Mouse (Mus musculus) midbrain, embryonic 10.5 days (tissue): Measurements from ENCODE around the gene Nip7. TPM values are rescaled to one million over a fixed set of nuclear protein-coding genes. Genes with fewer than 3 reads are reported as not detected.
"Not testable (repeated sequence)": the region's sequence is repeated elsewhere in the genome, so short reads cannot be mapped to it uniquely, and the experiment has no call there.

Experiments
- DNase-seq: peaks from one replicate; pipeline ENCODE4 v3.0.0-alpha.2; 2017; ENCODE audit warnings: low spot score
- H3K27ac ChIP-seq: fragments of 300-500 bp; sonication (generic); replicated peaks from 2 replicates; pipeline ENCODE4 v1.5.1; 2016; ENCODE audit warnings: mild to moderate bottlenecking
- H3K27me3 ChIP-seq: fragments of 300-500 bp; sonication (generic); 2 replicates; pipeline ENCODE4 v1.6.1; 2016; ENCODE audit warnings: low read depth, mild to moderate bottlenecking; ENCODE audit not compliant: poor library complexity, severe bottlenecking
- H3K36me3 ChIP-seq: fragments of 300-500 bp; sonication (generic); 2 replicates; pipeline ENCODE4 v1.6.1; 2016; ENCODE audit warnings: mild to moderate bottlenecking, moderate library complexity
- H3K4me1 ChIP-seq: fragments of 300-500 bp; sonication (generic); 2 replicates; pipeline ENCODE4 v1.6.1; 2016
- H3K4me3 ChIP-seq: fragments of 300-500 bp; sonication (generic); 2 replicates; pipeline ENCODE4 v1.5.1; 2016; ENCODE audit warnings: mild to moderate bottlenecking, moderate library complexity
- H3K9me3 ChIP-seq: fragments of 300-500 bp; sonication (generic); replicated peaks from 2 replicates; pipeline ENCODE4 v1.6.1; 2016; ENCODE audit warnings: mild to moderate bottlenecking
- WGBS: fragments of 180-500 bp; shearing (Covaris S2); methylation state at CpG from one replicate; pipeline ENCODE4 v1.1.7; 2016; 5-methylcytosine and 5-hydroxymethylcytosine counted together
- polyA plus RNA-seq: library from polyadenylated mRNA; unstranded; fragments of >200 nt; fragmentation: Nextera tagmentation; extraction: Ambion mirVana; gene quantifications from 2 replicates; pipeline ENCODE4 v1.2.1, GENCODE M21; 2016

Gene Nip7
- polyA plus RNA-seq, 1 experiment from 2014 or later: 125 TPM

DNA sequence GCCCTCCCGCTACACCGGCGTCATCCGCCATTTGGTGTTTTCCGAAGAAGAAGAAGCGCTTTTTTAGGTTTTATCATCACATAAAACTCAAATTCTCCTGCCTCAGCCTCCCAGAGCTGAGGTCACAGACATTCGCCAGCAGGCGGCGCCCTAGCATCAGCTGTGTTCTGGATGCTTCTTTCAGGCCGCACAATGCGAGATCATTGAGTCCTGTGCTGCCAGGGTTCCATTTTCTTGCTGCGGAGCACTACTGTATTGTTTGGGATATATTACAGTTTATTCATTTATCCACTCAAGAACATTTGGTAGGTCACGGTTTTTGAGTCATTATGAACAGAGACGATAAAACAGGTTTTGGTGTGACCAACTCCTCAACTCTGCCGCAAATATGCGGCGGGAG, 28.7 kb downstream of the Nip7 start:
- Histone ChIP-seq H3K9me3 (no peaks in the 10 kb centered on the region; the same call in 1 of the 2 replicates), H3K36me3 (peaks cover 95% of the 10 kb centered on the region), H3K4me1 (no peaks in the 10 kb centered on the region), H3K27me3 (no peaks in the 10 kb centered on the region), H3K4me3 (no peak overlapping the region), H3K27ac (no peak overlapping the region)
- 98% methylated on average over 17 of the region's 17 CpGs for WGBS
- no peak for DNase-seq

DNA sequence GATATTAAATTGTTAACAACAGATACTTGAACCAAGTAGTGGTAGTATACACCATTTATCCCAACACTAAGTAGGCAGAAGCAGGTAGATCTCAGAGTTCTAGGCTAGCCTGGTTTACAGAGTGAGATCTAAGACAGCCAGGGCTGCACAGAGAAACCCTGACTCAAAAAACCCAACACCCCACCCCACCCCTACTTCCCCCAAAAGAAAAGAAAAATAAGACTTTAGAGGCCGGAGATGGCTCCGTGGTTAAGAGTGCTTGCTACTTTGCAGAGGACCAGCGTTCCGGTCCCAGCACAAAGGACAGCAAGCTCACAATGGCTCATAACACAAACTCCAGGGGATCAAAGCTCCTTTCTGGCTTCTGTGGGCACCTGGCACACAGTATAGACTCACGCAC, 29.3 kb downstream of the Nip7 start:
- H3K36me3 ChIP-seq: peaks cover 95% of the 10 kb centered on the region
- H3K27me3 ChIP-seq: no peaks in the 10 kb centered on the region
- H3K9me3 ChIP-seq: no peaks in the 10 kb centered on the region; the same call in 1 of the 2 replicates
- no peak for DNase-seq
- WGBS: 99% methylated on average over 5 of the region's 5 CpGs
- H3K27ac ChIP-seq: no peak overlapping the region
- no peaks in the 10 kb centered on the region for H3K4me1 ChIP-seq
- no peak overlapping the region for H3K4me3 ChIP-seq

DNA sequence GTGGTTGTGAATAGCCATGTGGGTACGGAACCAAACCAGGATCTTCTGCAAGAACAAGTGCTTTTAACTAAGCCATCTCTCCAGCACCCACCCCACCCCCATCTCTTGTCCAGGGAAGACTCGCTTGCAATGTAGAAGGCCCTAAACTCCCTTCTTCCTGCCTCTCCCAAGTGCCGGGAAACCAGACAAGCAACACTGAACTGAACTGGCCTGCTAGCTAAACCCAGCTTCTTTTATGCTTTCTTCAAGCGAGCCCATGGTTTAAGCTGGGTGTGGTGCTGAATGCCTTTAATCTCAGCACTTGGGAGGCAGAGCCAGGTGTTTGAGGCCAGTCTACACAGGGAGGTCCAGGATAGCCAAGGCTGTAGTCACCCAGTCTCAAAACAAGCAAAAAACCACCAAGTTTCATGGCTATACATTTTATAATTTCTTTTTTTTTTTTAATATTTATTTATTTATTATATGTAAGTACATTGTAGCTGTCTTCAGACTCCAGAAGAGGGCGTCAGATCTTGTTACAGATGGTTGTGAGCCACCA, 31.9 kb downstream of the Nip7 start:
- H3K9me3 ChIP-seq: no peaks in the 10 kb centered on the region; the same call in 1 of the 2 replicates
- H3K27me3 ChIP-seq: no peaks in the 10 kb centered on the region
- H3K27ac ChIP-seq: no peak overlapping the region
- WGBS: 95% methylated on average over 5 of the region's 5 CpGs
- no peak overlapping the region for H3K4me3 ChIP-seq
- no peaks in the 10 kb centered on the region for H3K4me1 ChIP-seq
- H3K36me3 ChIP-seq: peaks cover 93% of the 10 kb centered on the region
- no peak for DNase-seq

DNA sequence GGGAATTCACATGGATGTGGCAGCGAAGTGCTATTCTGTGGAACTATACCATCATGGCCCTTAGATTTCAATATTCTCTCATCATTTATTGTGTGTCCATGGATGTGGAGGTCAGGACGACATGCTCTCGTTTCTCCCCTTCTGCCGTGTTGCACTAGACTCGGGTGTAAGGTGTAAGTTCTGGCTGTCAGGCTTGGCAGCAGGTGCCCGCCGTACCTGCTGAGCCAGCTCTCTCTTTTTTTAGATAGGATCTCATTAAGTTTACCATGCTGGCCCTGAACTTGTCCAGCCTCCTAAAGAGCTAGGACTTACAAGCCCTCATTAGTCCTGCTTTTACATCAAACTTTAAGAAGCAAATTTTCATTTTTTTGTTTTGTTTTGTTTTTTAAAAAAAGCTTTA, 33.9 kb downstream of the Nip7 start:
- H3K4me1 ChIP-seq: peaks cover 18% of the 10 kb centered on the region
- no peaks in the 10 kb centered on the region; the same call in 1 of the 2 replicates for H3K9me3 ChIP-seq
- H3K4me3 ChIP-seq: no peak overlapping the region
- peaks cover 88% of the 10 kb centered on the region for H3K36me3 ChIP-seq
- WGBS: 97% methylated on average over 7 of the region's 7 CpGs
- H3K27me3 ChIP-seq: no peaks in the 10 kb centered on the region
- no peak overlapping the region for H3K27ac ChIP-seq
- DNase-seq: no peak

DNA sequence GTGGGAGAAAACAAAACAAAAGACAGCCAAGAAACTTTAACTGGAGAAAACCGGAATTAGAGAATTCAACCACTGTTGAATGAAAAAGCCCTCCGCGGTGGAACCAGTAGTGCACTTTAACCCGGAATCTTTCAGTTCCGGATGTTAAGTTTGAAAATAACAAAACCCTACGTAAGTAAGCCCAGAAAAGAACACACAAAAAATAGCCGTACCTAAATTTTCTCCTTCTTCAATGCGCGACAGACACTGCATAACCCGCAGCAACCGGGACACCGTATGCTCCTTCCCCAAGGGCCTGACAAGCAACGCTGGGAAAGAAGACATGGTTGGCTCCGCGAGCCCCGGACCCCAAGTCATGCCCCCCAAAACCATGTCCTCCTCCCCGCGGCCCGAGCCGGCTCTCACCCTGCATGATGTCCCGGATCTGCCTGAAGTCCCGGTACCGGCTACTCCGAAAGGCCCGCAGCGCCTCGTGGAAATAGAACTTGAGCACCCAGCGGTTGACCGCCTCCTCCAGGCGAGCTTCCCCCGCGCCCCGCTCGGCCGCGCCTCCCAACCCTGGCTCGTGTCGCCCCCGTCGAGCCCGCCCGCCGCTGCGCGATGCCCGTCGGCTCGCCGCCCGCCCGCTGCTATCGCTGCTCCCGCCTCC, 39.2 kb downstream of the Nip7 start:
- no peaks in the 10 kb centered on the region for H3K27me3 ChIP-seq
- H3K4me3 ChIP-seq: peak overlapping the region; percentile 95
- no peak for DNase-seq
- under 1% methylated on average over 53 of the region's 53 CpGs for WGBS
- no peaks in the 10 kb centered on the region for H3K9me3 ChIP-seq
- peaks cover 38% of the 10 kb centered on the region for H3K36me3 ChIP-seq
- peak overlapping the region; percentile 97 for H3K27ac ChIP-seq
- H3K4me1 ChIP-seq: peaks cover 18% of the 10 kb centered on the region

DNA sequence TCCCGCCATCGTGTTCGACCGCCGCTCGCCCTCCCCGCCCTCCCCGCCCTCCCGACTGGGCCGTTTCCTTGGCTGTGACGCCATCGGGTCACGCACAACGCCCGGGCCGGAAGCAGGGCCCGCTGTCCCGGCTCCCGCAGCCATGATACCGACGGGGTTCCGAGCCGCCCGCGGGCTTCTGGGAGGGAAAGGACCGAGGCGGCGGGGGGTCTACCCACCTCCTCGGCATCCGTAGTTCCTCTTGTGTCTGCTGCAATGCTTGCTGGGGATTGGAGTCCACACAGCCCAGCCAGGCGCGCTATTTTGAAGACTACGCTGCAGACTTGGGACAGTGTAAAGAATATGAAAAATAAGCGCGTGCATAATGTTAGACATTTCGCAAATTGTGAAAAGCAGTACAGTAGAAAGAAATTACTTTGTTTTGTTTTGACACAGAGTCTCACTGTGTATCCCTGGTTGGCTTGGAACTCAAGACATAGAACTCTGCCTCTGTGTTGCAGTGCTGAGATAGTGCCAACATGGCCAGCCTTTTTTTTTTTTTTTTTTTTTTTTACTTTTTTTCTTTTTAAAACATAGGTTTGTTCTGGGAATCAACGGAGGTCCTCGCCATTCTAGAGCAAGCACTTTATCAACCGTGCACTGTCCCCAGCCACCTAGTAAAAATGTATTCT, 39.8 kb downstream of the Nip7 start, which contains the start of gene Terf2:
Terf2 (minus strand) TSS at position 182 of the 671 bp plus-strand sequence.
- peak; percentile 97 for DNase-seq
- H3K4me3 ChIP-seq: peak within 1 kb of the TSS; percentile 95
- H3K9me3 ChIP-seq: no peaks in the 10 kb centered on the region
- H3K4me1 ChIP-seq: peaks cover 18% of the 10 kb centered on the region
- no peaks in the 10 kb centered on the region for H3K27me3 ChIP-seq
- H3K36me3 ChIP-seq: peaks cover 32% of the 10 kb centered on the region
- H3K27ac ChIP-seq: peak within 1 kb of the TSS; percentile 97
- 5% methylated on average over 39 of the region's 39 CpGs for WGBS

DNA sequence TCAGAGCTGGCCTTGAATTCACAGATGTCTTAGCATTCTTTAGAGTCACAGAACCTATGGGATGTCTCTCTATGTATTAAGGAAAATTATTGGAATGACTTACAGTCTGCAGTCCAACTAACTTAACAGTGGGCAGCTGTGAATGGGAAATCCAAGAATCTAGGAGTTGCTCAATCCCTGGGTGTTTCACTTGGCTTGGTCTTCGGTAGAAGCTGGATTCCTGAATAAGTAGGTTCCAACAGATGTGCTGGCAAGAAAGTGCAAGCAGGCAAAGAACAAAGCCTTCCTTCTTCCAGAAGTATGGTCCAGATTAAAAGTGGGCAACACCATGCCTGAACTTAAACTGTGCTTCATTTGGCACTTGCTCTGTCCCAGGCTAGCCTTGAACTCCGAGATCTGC, 44.0 kb downstream of the Nip7 start:
- WGBS: 89% methylated on average over 2 of the region's 2 CpGs
- H3K4me1 ChIP-seq: no peaks in the 10 kb centered on the region
- no peak overlapping the region for H3K27ac ChIP-seq
- DNase-seq: no peak
- no peaks in the 10 kb centered on the region for H3K36me3 ChIP-seq
- H3K4me3 ChIP-seq: no peak overlapping the region
- no peaks in the 10 kb centered on the region for H3K27me3 ChIP-seq
- H3K9me3 ChIP-seq: no peaks in the 10 kb centered on the region

DNA sequence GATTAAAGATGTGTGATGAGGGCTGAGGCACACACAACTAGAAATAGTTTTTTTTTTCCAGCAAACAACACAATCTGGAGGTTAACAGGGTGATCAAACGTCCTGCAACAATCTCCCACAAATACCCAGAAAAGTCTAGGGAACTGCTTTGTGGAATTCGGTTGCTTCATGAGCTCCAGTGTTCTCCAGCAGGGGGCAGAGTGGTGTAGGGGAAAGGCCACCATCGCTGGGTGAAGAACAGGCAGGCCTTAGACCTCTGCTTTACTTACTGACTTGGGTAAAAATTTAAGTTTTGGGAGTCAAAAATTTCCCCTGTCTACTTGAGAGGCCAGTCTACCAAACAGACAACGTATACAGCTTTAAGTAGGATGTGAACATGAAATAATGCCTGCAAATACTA, 47.9 kb downstream of the Nip7 start:
- WGBS: 12% methylated on average over 4 of the region's 4 CpGs
- peak; percentile 72 for DNase-seq

DNA sequence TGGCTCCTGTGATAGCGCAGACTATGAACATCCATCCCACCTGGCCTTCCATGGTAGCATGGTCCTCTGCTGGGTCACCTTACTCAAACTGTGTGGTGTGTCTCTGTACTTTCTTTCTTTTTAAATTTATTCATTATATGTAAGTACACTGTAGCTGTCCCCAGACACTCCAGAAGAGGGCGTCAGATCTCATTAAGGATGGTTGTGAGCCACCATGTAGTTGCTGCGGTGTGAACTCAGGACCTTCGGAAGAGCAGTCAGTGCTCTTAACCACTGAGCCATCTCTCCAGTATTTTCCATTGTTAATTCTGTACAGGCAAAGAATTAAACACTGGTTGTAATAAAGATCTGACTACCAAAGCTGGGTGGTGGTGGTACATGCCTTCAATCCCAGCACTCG, 51.4 kb downstream of the Nip7 start:
- H3K4me1 ChIP-seq, H3K27ac ChIP-seq, H3K9me3 ChIP-seq, H3K27me3 ChIP-seq, H3K36me3 ChIP-seq, H3K4me3 ChIP-seq, DNase-seq: not testable (repeated sequence)
- WGBS: 93% methylated on average over 5 of the region's 5 CpGs

More for the DNA sequence above, 47.9 kb downstream of the Nip7 start:
- Histone ChIP-seq H3K4me3 (no peak overlapping the region), H3K27me3 (no peaks in the 10 kb centered on the region), H3K27ac (no peak overlapping the region), H3K36me3 (no peaks in the 10 kb centered on the region), H3K4me1 (no peaks in the 10 kb centered on the region), H3K9me3 (no peaks in the 10 kb centered on the region)

DNA sequence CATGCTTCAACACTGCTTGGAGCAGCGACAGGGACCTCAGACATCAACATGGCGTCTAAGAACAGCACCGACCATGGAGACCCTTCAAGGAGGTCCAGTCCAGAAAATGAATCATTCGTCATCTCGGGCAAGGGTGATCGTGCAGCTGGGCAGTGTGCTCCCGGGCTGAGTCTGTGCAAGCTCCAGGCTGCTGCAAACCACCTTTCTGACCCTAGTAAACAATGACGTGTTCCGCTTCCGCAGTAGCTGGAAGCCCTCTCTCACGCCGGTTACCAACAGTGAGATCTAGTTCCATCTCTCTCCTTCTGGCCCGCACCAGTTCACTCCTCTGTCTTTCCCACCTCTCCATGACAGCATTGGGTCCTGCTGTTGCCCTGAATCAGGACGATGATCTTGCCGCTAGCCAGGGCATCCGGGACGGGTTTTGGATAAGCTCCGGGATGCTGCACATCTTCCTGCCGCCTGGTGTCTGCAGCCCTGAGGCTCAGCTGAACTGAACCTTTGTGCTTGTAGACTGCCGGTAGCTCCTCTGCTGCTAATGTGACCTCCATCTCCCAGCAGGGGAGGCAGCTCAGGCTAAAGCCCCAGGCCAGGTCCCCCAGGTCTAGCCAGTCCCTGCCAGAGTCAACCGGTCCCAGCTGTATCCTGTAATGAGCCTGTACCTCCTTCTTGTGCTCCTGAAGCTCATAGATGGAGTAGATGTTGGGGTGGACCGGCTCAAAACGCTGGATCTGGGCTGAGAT, 52.5 kb downstream of the Nip7 start:
- peak overlapping the region; percentile 0; the same call in 1 of the 2 replicates for H3K27ac ChIP-seq
- H3K4me1 ChIP-seq: peaks cover 13% of the 10 kb centered on the region
- H3K9me3 ChIP-seq: no peaks in the 10 kb centered on the region
- WGBS: 71% methylated on average over 23 of the region's 23 CpGs
- H3K4me3 ChIP-seq: no peak overlapping the region
- DNase-seq: no peak
- H3K27me3 ChIP-seq: no peaks in the 10 kb centered on the region
- H3K36me3 ChIP-seq: no peaks in the 10 kb centered on the region

DNA sequence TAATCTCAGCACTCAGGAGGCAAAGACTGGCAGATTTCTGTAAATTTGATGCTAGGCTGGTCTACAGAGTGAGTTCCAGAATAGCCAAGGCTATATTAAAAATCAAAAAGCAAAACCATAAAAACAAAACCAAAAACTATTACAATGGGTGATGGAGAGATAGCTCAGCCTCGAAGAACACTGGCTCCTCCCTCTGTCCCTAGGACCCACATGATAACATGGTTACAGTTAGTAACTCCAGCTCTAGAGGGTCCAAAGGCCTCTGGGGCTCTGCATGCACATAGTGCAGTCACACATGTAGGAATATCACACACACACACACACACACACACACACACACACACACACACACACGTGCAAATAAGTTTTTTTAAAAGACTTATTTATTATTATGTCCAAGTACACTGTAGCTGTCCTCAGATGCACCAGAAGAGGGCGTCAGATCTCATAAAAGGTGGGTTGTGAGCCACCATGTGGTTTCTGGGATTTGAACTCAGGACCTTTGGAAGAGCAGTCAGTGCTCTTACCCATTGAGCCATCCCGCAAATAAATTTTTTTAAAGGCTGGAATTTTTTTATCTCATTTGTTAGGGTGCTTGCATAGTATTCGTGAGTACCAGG, 53.2 kb downstream of the Nip7 start:
- no peak for DNase-seq
- H3K9me3 ChIP-seq: no peaks in the 10 kb centered on the region
- H3K4me3 ChIP-seq: no peak overlapping the region
- no peak overlapping the region for H3K27ac ChIP-seq
- H3K27me3 ChIP-seq: no peaks in the 10 kb centered on the region
- peaks cover 21% of the 10 kb centered on the region for H3K4me1 ChIP-seq
- no peaks in the 10 kb centered on the region for H3K36me3 ChIP-seq
- 84% methylated on average over 5 of the region's 5 CpGs for WGBS
